Mouse (Mus musculus): ENCODE data around the gene Col1a1.

DNA sequence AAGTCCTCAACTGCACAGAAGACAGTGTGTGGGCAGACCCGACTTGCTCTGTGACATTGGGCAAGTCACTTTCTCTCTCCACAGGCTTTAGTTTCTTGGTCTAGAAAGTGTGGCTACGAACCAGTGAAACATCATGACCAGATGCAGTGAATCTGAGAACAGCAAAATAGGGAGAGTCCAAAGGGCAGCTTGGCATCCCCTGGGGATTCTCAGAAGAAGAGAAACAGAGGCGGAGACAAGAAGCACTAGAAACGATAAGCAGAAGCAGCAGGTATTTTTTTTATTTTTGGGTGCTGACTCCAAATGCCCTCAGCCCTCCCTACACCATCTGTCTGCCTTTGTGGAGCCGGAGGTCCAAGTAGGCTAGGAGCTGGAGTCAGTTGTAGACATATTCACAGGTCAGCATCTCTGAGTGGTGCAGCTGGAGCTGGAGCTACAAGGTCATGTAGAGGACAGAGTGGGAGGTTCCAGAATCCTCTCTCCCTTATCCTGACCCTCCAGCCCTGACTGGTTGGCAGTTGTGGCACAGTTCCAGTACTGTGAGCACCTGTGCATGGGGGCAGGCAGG lies 26.6 kb downstream of the Col1a1 start:
- TF ChIP-seq EP300 (IDR thresholded peaks at IDR 0.05; ENCODE audit: low read depth), result no peak
- no peak for TF ChIP-seq CTCF (IDR thresholded peaks at IDR 0.05; ENCODE audit: low read depth)
